ENCODE assay signal across 24 mouse cellular contexts in the genomic region with DNA sequence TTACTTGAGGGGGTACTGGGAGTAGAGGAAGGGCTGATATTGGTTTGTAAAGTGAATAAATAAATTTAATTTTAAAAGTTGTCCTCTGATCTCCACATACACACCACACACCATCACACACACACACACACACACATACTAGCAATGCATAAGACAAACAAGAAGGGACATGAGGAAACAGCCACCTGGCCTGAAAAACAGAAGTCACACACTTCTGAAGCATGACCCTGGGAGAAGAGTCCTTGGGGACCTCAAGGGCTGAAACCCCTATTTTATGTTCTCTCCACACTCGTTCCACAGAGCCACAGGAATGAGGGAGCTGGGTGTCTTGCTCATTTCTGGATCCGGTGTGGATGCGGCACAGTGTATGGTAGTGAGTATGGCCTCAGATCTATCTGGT.
"Had no signal": no experiment of that assay in that cellular context is flagged by ENCODE, and none has a peak within 500 bp of the region (broad histone marks: within the 10 kb centered on the region; RNA-seq: fewer than 3 reads in every experiment).

No protein-coding gene starts in this region.

- H3K4me2 ChIP-seq: heart, embryonic 12.5 days; hindbrain, embryonic 13.5 days; hindbrain, embryonic 15.5 days; kidney, embryonic 15.5 days; limb, embryonic 13.5 days; limb, embryonic 15.5 days had no signal

- H3K36me3 ChIP-seq: heart, embryonic 10.5 days; heart, embryonic 12.5 days; hindbrain, embryonic 13.5 days; hindbrain, embryonic 15.5 days; kidney, embryonic 15.5 days; limb, embryonic 13.5 days had no signal

- DNase-seq: gastrocnemius, postnatal 10 days; gastrocnemius, postnatal 25 days; heart, adult 18-20 months; heart, postnatal 10 days; heart, postnatal 4 days; kidney, adult 11 months; kidney, adult 2 months; kidney, adult 9 months; kidney, postnatal 14 days; kidney, postnatal 36 days; layer of hippocampus, adult 9-11 months; layer of hippocampus, postnatal 36 days; left cerebral cortex, postnatal 4 days had no signal

- H3K9ac ChIP-seq: heart, embryonic 12.5 days; hindbrain, embryonic 13.5 days; hindbrain, embryonic 15.5 days; kidney, embryonic 15.5 days; limb, embryonic 13.5 days; limb, embryonic 15.5 days had no signal

- H3K4me3 ChIP-seq: gastrocnemius, adult 2 months; heart, embryonic 10.5 days; heart, embryonic 12.5 days; hindbrain, embryonic 13.5 days; hindbrain, embryonic 15.5 days; kidney, embryonic 15.5 days; limb, embryonic 13.5 days; limb, embryonic 15.5 days had no signal

- ATAC-seq: hindbrain, postnatal 0 days; intestine, embryonic 16.5 days had no signal

- H3K27ac ChIP-seq: gastrocnemius, adult 2 months; heart, embryonic 10.5 days; hindbrain, embryonic 13.5 days; hindbrain, embryonic 15.5 days; hindbrain, postnatal 0 days; kidney, embryonic 15.5 days; kidney, postnatal 0 days; limb, embryonic 13.5 days; limb, embryonic 15.5 days had no signal

- H3K27me3 ChIP-seq: heart, embryonic 12.5 days; hindbrain, embryonic 13.5 days; hindbrain, embryonic 15.5 days; kidney, embryonic 15.5 days; limb, embryonic 13.5 days; limb, embryonic 15.5 days had no signal

- H3K9me3 ChIP-seq: heart, embryonic 10.5 days; heart, embryonic 12.5 days; hindbrain, embryonic 13.5 days; hindbrain, embryonic 15.5 days; kidney, embryonic 15.5 days; limb, embryonic 13.5 days; limb, embryonic 15.5 days had no signal
